ENCODE assay signal across 29 mouse cellular contexts in genomic region chr17:65845423-65845822, GRCm38 (mm10).
"Had no signal": no experiment of that assay in that cellular context is flagged by ENCODE, and none has a peak within 500 bp of the region (broad histone marks: within the 10 kb centered on the region; RNA-seq: fewer than 3 reads in every experiment).

No protein-coding gene starts in this region.

- H3K4me2 ChIP-seq: limb, embryonic 12.5 days; limb, embryonic 13.5 days; limb, embryonic 15.5 days; liver, embryonic 11.5 days; liver, embryonic 12.5 days; liver, embryonic 13.5 days; liver, embryonic 15.5 days; lung, embryonic 14.5 days; lung, embryonic 15.5 days; midbrain, embryonic 12.5 days; midbrain, embryonic 13.5 days; midbrain, embryonic 15.5 days; neural tube, embryonic 12.5 days had no signal

- H3K9me3 ChIP-seq: limb, embryonic 10.5 days; limb, embryonic 12.5 days; limb, embryonic 13.5 days; limb, embryonic 15.5 days; liver, embryonic 12.5 days; liver, embryonic 13.5 days; liver, embryonic 15.5 days; lung, embryonic 15.5 days; megakaryocyte, embryonic 14.5 days; midbrain, embryonic 10.5 days; midbrain, embryonic 12.5 days; midbrain, embryonic 13.5 days; midbrain, embryonic 15.5 days; neural tube, embryonic 12.5 days had no signal

- H3K27ac ChIP-seq: left cerebral cortex, adult 2 months; limb, embryonic 10.5 days; limb, embryonic 12.5 days; limb, embryonic 13.5 days; limb, embryonic 15.5 days; liver, embryonic 12.5 days; liver, embryonic 13.5 days; liver, embryonic 14.5 days; liver, embryonic 15.5 days; lung, embryonic 15.5 days; macrophage; midbrain, embryonic 10.5 days; midbrain, embryonic 12.5 days; midbrain, embryonic 13.5 days; midbrain, embryonic 15.5 days; neural tube, embryonic 12.5 days had no signal

- DNase-seq: left cerebral cortex, postnatal 4 days; liver; liver, embryonic 13.5 days; liver, postnatal 0 days; lung, adult 18-20 months; lung, adult 2 months; lung, embryonic 14.5 days; lung, postnatal 10 days; lung, postnatal 14 days; lung, postnatal 36 days had no signal

- H3K4me3 ChIP-seq: left cerebral cortex, adult 2 months; limb, embryonic 10.5 days; limb, embryonic 12.5 days; limb, embryonic 13.5 days; limb, embryonic 15.5 days; liver, embryonic 12.5 days; liver, embryonic 13.5 days; liver, embryonic 15.5 days; lung, embryonic 15.5 days; megakaryocyte, embryonic 14.5 days; midbrain, embryonic 10.5 days; midbrain, embryonic 12.5 days; midbrain, embryonic 13.5 days; midbrain, embryonic 15.5 days; neural tube, embryonic 12.5 days had no signal

- H3K27me3 ChIP-seq: limb, embryonic 12.5 days; limb, embryonic 13.5 days; limb, embryonic 15.5 days; liver, embryonic 12.5 days; liver, embryonic 13.5 days; liver, embryonic 15.5 days; lung, embryonic 15.5 days; megakaryocyte, embryonic 14.5 days; midbrain, embryonic 12.5 days; midbrain, embryonic 13.5 days; midbrain, embryonic 15.5 days; neural tube, embryonic 12.5 days had no signal

- H3K9ac ChIP-seq: limb, embryonic 12.5 days; limb, embryonic 13.5 days; limb, embryonic 15.5 days; liver, embryonic 12.5 days; liver, embryonic 13.5 days; liver, embryonic 14.5 days; liver, embryonic 15.5 days; liver, postnatal 0 days; lung, embryonic 14.5 days; lung, embryonic 15.5 days; midbrain, embryonic 12.5 days; midbrain, embryonic 13.5 days; midbrain, embryonic 15.5 days; neural tube, embryonic 12.5 days had no signal

- ATAC-seq: liver, embryonic 12.5 days; liver, postnatal 0 days; lung, postnatal 0 days; midbrain, embryonic 13.5 days; midbrain, embryonic 15.5 days; midbrain, embryonic 16.5 days had no signal

- H3K4me1 ChIP-seq: limb, embryonic 12.5 days; limb, embryonic 13.5 days; liver, embryonic 12.5 days; liver, embryonic 13.5 days; liver, embryonic 15.5 days; lung, embryonic 15.5 days; midbrain, embryonic 10.5 days; neural tube, embryonic 12.5 days had no signal
